Mouse (Mus musculus): ENCODE data around the gene Mta3.

- TF ChIP-seq CTCF (IDR thresholded peaks at IDR 0.05; ENCODE audit: insufficient read depth, low read depth, low read length): no peak
- no peak for TF ChIP-seq POLR2A (IDR thresholded peaks at IDR 0.05; ENCODE audit: insufficient read depth, low read depth, low read length)
Observed at GRCm38 (mm10) chr17:83723064-83723463, 17.1 kb downstream of the Mta3 start.
